Mouse (Mus musculus) heart, embryonic 14.5 days (tissue): ENCODE measurements around the gene Cdkl5. TPM values are rescaled to one million over a fixed set of nuclear protein-coding genes. Genes with fewer than 3 reads are reported as not detected.

ENCODE experiments used
- ATAC-seq: fragments of 200-750 bp; cut with Nextera tagmentation; 2 replicates; pipeline ENCODE4 v1.8.0; 2017; ENCODE audit warnings: low read depth, moderate TSS enrichment; ENCODE audit not compliant: insufficient number of reproducible peaks, insufficient read depth, low FRiP score
- H3K27ac ChIP-seq, 2 experiments: fragments of 200-500 bp in 1 of 2; fragments of 300-500 bp in 1 of 2; sonication (generic) in 1 of 2; replicated peaks in 1 of 2; 2 replicates each; pipeline ENCODE4 v1.5.1; 2012 to 2014; ENCODE audit warnings: low read depth in 2 of 2, low read length in 2 of 2, control low read depth in 1 of 2, mild to moderate bottlenecking in 1 of 2, mixed read lengths in 1 of 2; ENCODE audit not compliant: control insufficient read depth in 1 of 2, insufficient read depth in 1 of 2
- H3K27me3 ChIP-seq: fragments of 300-500 bp; sonication (generic); 2 replicates; pipeline ENCODE4 v1.6.1; 2014; ENCODE audit warnings: mild to moderate bottlenecking, low read length, control low read depth; ENCODE audit not compliant: control insufficient read depth, insufficient read depth
- H3K36me3 ChIP-seq: fragments of 300-500 bp; sonication (generic); 2 replicates; pipeline ENCODE4 v1.6.1; 2014; ENCODE audit warnings: mild to moderate bottlenecking, control low read depth, low read length, mixed read lengths; ENCODE audit not compliant: control insufficient read depth, insufficient read depth
- H3K4me1 ChIP-seq, 2 experiments: fragments of 200-500 bp in 1 of 2; fragments of 300-500 bp in 1 of 2; sonication (generic) in 1 of 2; 2 replicates each; pipeline ENCODE4 v1.6.1; 2012 to 2014; ENCODE audit warnings: low read length in 2 of 2, control low read depth in 1 of 2, mixed read lengths in 1 of 2; ENCODE audit not compliant: control insufficient read depth in 2 of 2, insufficient read depth in 2 of 2
- H3K4me2 ChIP-seq: fragments of 300-500 bp; sonication (generic); 2 replicates; pipeline ENCODE4 v1.6.1; 2014; ENCODE audit warnings: mild to moderate bottlenecking, low read length
- H3K4me3 ChIP-seq, 2 experiments: fragments of 200-500 bp in 1 of 2; fragments of 300-500 bp in 1 of 2; sonication (generic) in 1 of 2; 2 replicates each; pipeline ENCODE4 v1.5.1; 2012 to 2014; ENCODE audit warnings: low read length in 2 of 2, mild to moderate bottlenecking in 2 of 2, control low read depth in 1 of 2, low read depth in 1 of 2, moderate library complexity in 1 of 2; ENCODE audit not compliant: control insufficient read depth in 1 of 2, insufficient read depth in 1 of 2
- H3K9ac ChIP-seq: fragments of 300-500 bp; sonication (generic); 2 replicates; pipeline ENCODE4 v1.6.1; 2014; ENCODE audit warnings: mild to moderate bottlenecking, low read length
- H3K9me3 ChIP-seq: fragments of 300-500 bp; sonication (generic); 2 replicates; pipeline ENCODE4 v1.6.1; 2016; ENCODE audit warnings: low read length, control low read depth; ENCODE audit not compliant: control insufficient read depth
- WGBS: fragments of 180-500 bp; shearing (Covaris S2); extraction: QIAGEN DNeasy Blood & Tissue Kit; methylation state at CpG from one replicate; pipeline ENCODE4 v1.1.7; 2014; 5-methylcytosine and 5-hydroxymethylcytosine counted together
- polyA plus RNA-seq: library from polyadenylated mRNA; unstranded; fragments of >200 nt; fragmentation: Nextera tagmentation; extraction: Ambion mirVana; gene quantifications from 2 replicates; pipeline ENCODE4 v1.2.1, GENCODE M21; 2014

Cdkl5 gene
- polyA plus RNA-seq, 1 experiment from 2014 or later, result 2.8 TPM

- no peak for ATAC-seq
- Histone ChIP-seq H3K9ac (no peak overlapping the region), H3K4me3 (no peak overlapping the region), H3K27ac (no peak overlapping the region), H3K9me3 (no peaks in the 10 kb centered on the region), H3K4me2 (no peak overlapping the region), H3K4me1 (no peaks in the 10 kb centered on the region), H3K36me3 (no peaks in the 10 kb centered on the region), H3K27me3 (no peaks in the 10 kb centered on the region)
- WGBS, result 68% methylated on average over 5 of the region's 5 CpGs
Observed at GRCm38 (mm10) chrX:160958593-160959131, 35.8 kb downstream of the Cdkl5 start.

- H3K4me2 ChIP-seq, result no peak overlapping the region
- no peaks in the 10 kb centered on the region for H3K9me3 ChIP-seq
- no peaks in the 10 kb centered on the region for H3K36me3 ChIP-seq
- no peak overlapping the region for H3K4me3 ChIP-seq
- H3K27me3 ChIP-seq, result no peaks in the 10 kb centered on the region
- ATAC-seq, result no peak
- H3K27ac ChIP-seq, result no peak overlapping the region
- H3K9ac ChIP-seq, result no peak overlapping the region
- no peaks in the 10 kb centered on the region for H3K4me1 ChIP-seq
- 75% methylated on average over 2 of the region's 2 CpGs for WGBS
Observed at GRCm38 (mm10) chrX:160949583-160949982, 44.9 kb downstream of the Cdkl5 start.

- 74% methylated on average over 4 of the region's 4 CpGs for WGBS
Observed at GRCm38 (mm10) chrX:160944722-160945121, 49.8 kb downstream of the Cdkl5 start.

GRCm38 (mm10) chrX:160935541-160935940 is 59.0 kb downstream of the Cdkl5 start:
- Histone ChIP-seq H3K9me3 (no peaks in the 10 kb centered on the region), H3K36me3 (no peaks in the 10 kb centered on the region), H3K4me2 (no peak overlapping the region), H3K9ac (no peak overlapping the region), H3K4me3 (no peak overlapping the region), H3K27me3 (no peaks in the 10 kb centered on the region), H3K27ac (no peak overlapping the region), H3K4me1 (no peaks in the 10 kb centered on the region)
- ATAC-seq, result no peak
- WGBS, result 45% methylated on average over 1 of the region's 1 CpGs

More at GRCm38 (mm10) chrX:160944722-160945121, 49.8 kb downstream of the Cdkl5 start:
- no peaks in the 10 kb centered on the region for H3K36me3 ChIP-seq
- no peak overlapping the region for H3K9ac ChIP-seq
- H3K9me3 ChIP-seq, result no peaks in the 10 kb centered on the region
- H3K4me1 ChIP-seq, result no peaks in the 10 kb centered on the region
- no peak overlapping the region for H3K27ac ChIP-seq
- H3K4me3 ChIP-seq, result no peak overlapping the region
- H3K27me3 ChIP-seq, result no peaks in the 10 kb centered on the region
- ATAC-seq, result no peak
- H3K4me2 ChIP-seq, result no peak overlapping the region

- Histone ChIP-seq H3K27me3 (no peaks in the 10 kb centered on the region), H3K4me2 (no peak overlapping the region), H3K9ac (no peak overlapping the region), H3K9me3 (no peaks in the 10 kb centered on the region), H3K36me3 (no peaks in the 10 kb centered on the region), H3K4me1 (no peaks in the 10 kb centered on the region), H3K27ac (no peak overlapping the region), H3K4me3 (no peak overlapping the region)
- ATAC-seq, result no peak
Observed at GRCm38 (mm10) chrX:160930656-160931055, 63.8 kb downstream of the Cdkl5 start.

GRCm38 (mm10) chrX:160928870-160929269 is 65.6 kb downstream of the Cdkl5 start:
- H3K27me3 ChIP-seq, result no peaks in the 10 kb centered on the region
- no peaks in the 10 kb centered on the region for H3K36me3 ChIP-seq
- no peaks in the 10 kb centered on the region for H3K9me3 ChIP-seq
- H3K4me2 ChIP-seq, result no peak overlapping the region
- no peak overlapping the region for H3K27ac ChIP-seq
- no peak overlapping the region for H3K9ac ChIP-seq
- H3K4me1 ChIP-seq, result no peaks in the 10 kb centered on the region
- no peak for ATAC-seq
- 77% methylated on average over 1 of the region's 1 CpGs for WGBS
- no peak overlapping the region for H3K4me3 ChIP-seq

GRCm38 (mm10) chrX:160919022-160919637 is 75.4 kb downstream of the Cdkl5 start:
- Histone ChIP-seq H3K4me2 (no peak overlapping the region), H3K27ac (no peak overlapping the region), H3K4me1 (no peaks in the 10 kb centered on the region), H3K9me3 (no peaks in the 10 kb centered on the region), H3K4me3 (no peak overlapping the region), H3K36me3 (no peaks in the 10 kb centered on the region), H3K9ac (no peak overlapping the region), H3K27me3 (no peaks in the 10 kb centered on the region)
- no peak for ATAC-seq
- WGBS, result 71% methylated on average over 3 of the region's 3 CpGs

- H3K9ac ChIP-seq, result no peak within 1 kb of the TSS
- 66% methylated on average over 4 of the region's 4 CpGs for WGBS
- H3K9me3 ChIP-seq, result no peaks in the 10 kb centered on the region
- H3K4me3 ChIP-seq, result no peak within 1 kb of the TSS
- H3K4me2 ChIP-seq, result no peak within 1 kb of the TSS
- no peaks in the 10 kb centered on the region for H3K36me3 ChIP-seq
- no peaks in the 10 kb centered on the region for H3K27me3 ChIP-seq
- no peak for ATAC-seq
- no peaks in the 10 kb centered on the region; a peak in 1 of 4 replicates for H3K4me1 ChIP-seq
- no peak within 1 kb of the TSS for H3K27ac ChIP-seq
Observed at GRCm38 (mm10) chrX:160906952-160907351, 87.6 kb downstream of the Cdkl5 start, which contains the start of gene Gja6. Gja6 (minus strand) TSS chrX:160907052.
